Mouse (Mus musculus) forebrain, embryonic 13.5 days (tissue): ENCODE results near the gene Tpd52l1. TPM values are rescaled to one million over a fixed set of nuclear protein-coding genes. Genes with fewer than 3 reads are reported as not detected.

Experiments used
- ATAC-seq: fragments of 200-750 bp; cut with Nextera tagmentation; 2 replicates; pipeline ENCODE4 v1.8.0; 2017
- H3K27ac ChIP-seq: fragments of 300-500 bp; sonication (generic); 2 replicates; pipeline ENCODE4 v1.5.1; 2015; ENCODE audit warnings: inconsistent platforms, mild to moderate bottlenecking, moderate library complexity
- H3K27me3 ChIP-seq: fragments of 300-500 bp; sonication (generic); 2 replicates; pipeline ENCODE4 v1.6.1; 2015; ENCODE audit warnings: mild to moderate bottlenecking, inconsistent platforms
- H3K36me3 ChIP-seq: fragments of 300-500 bp; sonication (generic); 2 replicates; pipeline ENCODE4 v1.6.1; 2015; ENCODE audit warnings: mild to moderate bottlenecking, inconsistent platforms; ENCODE audit not compliant: poor library complexity, severe bottlenecking
- H3K4me1 ChIP-seq: fragments of 300-500 bp; sonication (generic); 2 replicates; pipeline ENCODE4 v1.6.1; 2015; ENCODE audit warnings: inconsistent platforms
- H3K4me2 ChIP-seq: fragments of 300-500 bp; sonication (generic); 2 replicates; pipeline ENCODE4 v1.6.1; 2015; ENCODE audit warnings: inconsistent platforms, mild to moderate bottlenecking, moderate library complexity
- H3K4me3 ChIP-seq: fragments of 300-500 bp; sonication (generic); 2 replicates; pipeline ENCODE4 v1.5.1; 2015; ENCODE audit warnings: mild to moderate bottlenecking, inconsistent platforms
- H3K9ac ChIP-seq: fragments of 300-500 bp; sonication (generic); 2 replicates; pipeline ENCODE4 v1.6.1; 2015; ENCODE audit warnings: mild to moderate bottlenecking, inconsistent platforms
- H3K9me3 ChIP-seq: fragments of 300-500 bp; sonication (generic); replicated peaks from 2 replicates; pipeline ENCODE4 v1.6.1; 2016; ENCODE audit warnings: inconsistent platforms
- WGBS: fragments of 180-500 bp; shearing (Covaris S2); methylation state at CpG from one replicate; pipeline ENCODE4 v1.1.7; 2015; 5-methylcytosine and 5-hydroxymethylcytosine counted together
- polyA plus RNA-seq: library from polyadenylated mRNA; unstranded; fragments of >200 nt; fragmentation: Nextera tagmentation; extraction: Ambion mirVana; gene quantifications from 2 replicates; pipeline ENCODE4 v1.2.1, GENCODE M21; 2015

Tpd52l1 gene
- polyA plus RNA-seq, 1 experiment from 2014 or later, result 12.5 TPM

DNA sequence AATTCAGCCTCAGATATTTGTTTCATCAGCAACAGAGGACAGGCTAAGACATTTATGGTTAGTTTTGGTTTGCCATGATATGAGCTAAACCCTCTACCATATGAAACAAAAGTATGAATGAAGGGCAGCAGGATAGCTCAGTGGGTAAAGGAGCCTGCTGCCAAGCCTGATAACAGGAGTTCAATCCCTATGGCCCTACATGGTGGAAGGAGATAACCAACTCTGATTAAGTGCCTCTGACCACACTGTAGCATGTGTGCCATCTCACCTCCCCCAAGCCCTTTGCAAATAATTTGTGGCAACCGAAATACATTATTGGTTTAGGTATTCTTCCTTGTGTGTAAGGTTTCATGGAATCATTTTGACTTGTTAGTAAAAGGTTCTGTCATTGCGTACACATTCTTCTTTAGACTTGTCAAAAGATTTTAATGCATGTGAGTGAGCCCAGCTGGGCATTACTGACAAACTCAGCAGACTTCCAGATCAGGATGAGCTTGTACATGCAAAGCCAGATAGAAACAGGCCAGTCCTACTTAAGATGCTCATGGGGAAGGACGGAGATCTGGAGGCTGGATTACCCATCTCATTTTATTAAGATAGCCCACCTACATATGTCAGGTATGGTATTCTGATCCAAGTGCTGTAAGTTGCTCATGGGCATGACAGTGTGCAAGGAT is 115.3 kb downstream of the Tpd52l1 start:
- no peak; the same call in 1 of the 2 replicates for ATAC-seq
- Histone ChIP-seq H3K27me3 (no peaks in the 10 kb centered on the region), H3K36me3 (peaks cover 24% of the 10 kb centered on the region), H3K4me3 (no peak overlapping the region), H3K9ac (no peak overlapping the region), H3K4me2 (no peak overlapping the region), H3K4me1 (no peaks in the 10 kb centered on the region), H3K27ac (no peak overlapping the region), H3K9me3 (no peaks in the 10 kb centered on the region)
- WGBS, result 94% methylated on average over 3 of the region's 3 CpGs

DNA sequence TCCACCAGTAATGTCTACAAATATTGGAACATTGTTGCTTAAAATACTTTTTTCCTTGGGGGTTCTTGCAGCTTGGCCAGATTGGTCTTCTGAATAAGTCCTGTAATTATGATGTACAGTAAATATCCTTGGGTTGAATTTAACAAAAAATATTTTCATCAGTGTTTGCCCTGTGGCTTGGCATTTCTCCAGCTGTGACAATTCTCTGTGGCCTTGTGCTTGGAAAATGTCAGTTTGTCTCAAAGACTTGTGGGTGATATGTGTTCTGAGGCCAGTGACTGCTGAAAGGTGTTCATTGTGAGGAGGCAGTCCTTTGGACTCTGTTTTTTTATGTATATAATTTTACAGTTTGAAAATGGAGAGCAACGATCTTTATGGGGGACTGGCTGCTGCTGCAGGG is 116.3 kb downstream of the Tpd52l1 start:
- no peak overlapping the region for H3K4me3 ChIP-seq
- no peak overlapping the region for H3K27ac ChIP-seq
- no peaks in the 10 kb centered on the region for H3K27me3 ChIP-seq
- no peak for ATAC-seq
- H3K9me3 ChIP-seq, result no peaks in the 10 kb centered on the region
- WGBS, result 88% methylated on average over 1 of the region's 1 CpGs
- no peak overlapping the region for H3K9ac ChIP-seq
- H3K4me1 ChIP-seq, result no peaks in the 10 kb centered on the region
- peaks cover 24% of the 10 kb centered on the region for H3K36me3 ChIP-seq
- no peak overlapping the region for H3K4me2 ChIP-seq

- no peaks in the 10 kb centered on the region for H3K9me3 ChIP-seq
- no peak for ATAC-seq
Measured at GRCm38 (mm10) chr10:31318491-31318890, 127.3 kb downstream of the Tpd52l1 start.

GRCm38 (mm10) chr10:31312865-31313848 is 132.6 kb downstream of the Tpd52l1 start, which contains the start of gene Hddc2:
Gene Hddc2 (plus strand): TSS chr10:31313383.
- Histone ChIP-seq H3K9me3 (no peaks in the 10 kb centered on the region), H3K4me1 (peaks cover 14% of the 10 kb centered on the region), H3K36me3 (peaks cover 11% of the 10 kb centered on the region; the same call in 1 of the 2 replicates), H3K9ac (peak within 1 kb of the TSS; percentile 85), H3K27ac (peak within 1 kb of the TSS; percentile 86), H3K4me2 (peak within 1 kb of the TSS; percentile 70), H3K4me3 (peak within 1 kb of the TSS; percentile 70), H3K27me3 (no peaks in the 10 kb centered on the region)
- 4% methylated on average over 41 of the region's 44 CpGs for WGBS
- peak; percentile 96 for ATAC-seq

More at GRCm38 (mm10) chr10:31318491-31318890, 127.3 kb downstream of the Tpd52l1 start:
- WGBS, result 90% methylated on average over 5 of the region's 5 CpGs
- Histone ChIP-seq H3K36me3 (peaks cover 29% of the 10 kb centered on the region), H3K27ac (no peak overlapping the region), H3K4me2 (no peak overlapping the region), H3K9ac (no peak overlapping the region), H3K4me3 (no peak overlapping the region), H3K4me1 (peaks cover 14% of the 10 kb centered on the region), H3K27me3 (no peaks in the 10 kb centered on the region)

DNA sequence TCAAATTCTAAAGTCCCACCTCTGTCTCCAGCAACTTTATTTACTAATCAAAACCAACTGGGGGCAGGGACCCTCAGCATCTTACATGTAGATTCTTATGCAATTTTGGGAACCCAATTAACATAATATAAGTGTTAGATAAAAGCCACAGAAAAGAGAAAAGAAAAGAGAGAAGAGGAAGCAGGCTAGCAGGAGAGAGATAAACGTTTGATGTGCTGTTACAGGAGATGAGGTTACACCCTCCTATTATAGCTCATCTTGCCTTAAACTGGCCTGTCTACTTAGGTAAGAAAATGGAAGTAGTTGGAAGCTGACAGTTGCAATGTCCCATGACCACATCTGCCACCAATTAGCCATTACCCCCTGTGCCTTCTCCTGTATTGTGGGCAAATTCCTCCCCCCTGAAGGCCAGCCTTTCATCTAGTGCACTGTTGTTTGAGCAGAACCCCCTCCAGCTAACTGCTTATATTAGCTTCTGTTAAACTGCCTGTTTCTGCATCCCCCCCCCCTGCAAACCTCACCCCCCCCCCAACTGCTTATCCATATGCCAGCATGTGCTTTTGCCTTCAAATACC is 138.6 kb downstream of the Tpd52l1 start:
- Histone ChIP-seq H3K4me3 (no peak overlapping the region), H3K9me3 (no peaks in the 10 kb centered on the region), H3K4me2 (no peak overlapping the region), H3K4me1 (no peaks in the 10 kb centered on the region), H3K27me3 (no peaks in the 10 kb centered on the region), H3K27ac (no peak overlapping the region), H3K36me3 (no peaks in the 10 kb centered on the region), H3K9ac (no peak overlapping the region)
- 39% methylated on average over 1 of the region's 1 CpGs for WGBS
- no peak for ATAC-seq

GRCm38 (mm10) chr10:31303446-31303845 is 142.3 kb downstream of the Tpd52l1 start:
- H3K27ac ChIP-seq, result no peak overlapping the region
- WGBS, result 95% methylated on average over 2 of the region's 2 CpGs
- no peak overlapping the region for H3K4me3 ChIP-seq
- no peak overlapping the region for H3K9ac ChIP-seq
- H3K9me3 ChIP-seq, result no peaks in the 10 kb centered on the region
- no peaks in the 10 kb centered on the region for H3K36me3 ChIP-seq
- H3K4me1 ChIP-seq, result no peaks in the 10 kb centered on the region
- no peaks in the 10 kb centered on the region for H3K27me3 ChIP-seq
- H3K4me2 ChIP-seq, result no peak overlapping the region
- ATAC-seq, result no peak

DNA sequence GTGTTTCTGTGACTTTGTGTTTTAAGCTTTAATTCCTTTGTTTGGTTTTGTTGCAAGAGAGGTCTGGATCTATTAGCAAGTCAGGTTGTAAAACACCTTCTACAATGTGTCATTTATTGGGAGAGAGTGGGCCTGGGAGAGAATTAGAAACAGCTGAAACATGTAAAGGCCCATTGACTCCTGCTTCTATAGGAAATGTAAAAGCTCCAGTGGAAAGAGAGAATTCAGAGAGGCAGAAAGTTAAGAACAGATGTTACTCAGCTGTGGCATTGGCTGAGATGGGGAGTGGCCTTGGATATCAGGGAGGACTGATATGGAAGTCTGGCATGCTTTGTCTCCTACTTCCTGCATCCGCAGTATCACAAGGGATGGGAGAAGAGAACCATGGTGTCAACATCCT is 145.5 kb downstream of the Tpd52l1 start:
- Histone ChIP-seq H3K36me3 (no peaks in the 10 kb centered on the region), H3K4me2 (no peak overlapping the region), H3K4me3 (no peak overlapping the region), H3K4me1 (peaks cover 12% of the 10 kb centered on the region), H3K27me3 (no peaks in the 10 kb centered on the region), H3K9me3 (no peaks in the 10 kb centered on the region), H3K9ac (no peak overlapping the region), H3K27ac (no peak overlapping the region)
- no peak for ATAC-seq
- 95% methylated on average over 1 of the region's 1 CpGs for WGBS

DNA sequence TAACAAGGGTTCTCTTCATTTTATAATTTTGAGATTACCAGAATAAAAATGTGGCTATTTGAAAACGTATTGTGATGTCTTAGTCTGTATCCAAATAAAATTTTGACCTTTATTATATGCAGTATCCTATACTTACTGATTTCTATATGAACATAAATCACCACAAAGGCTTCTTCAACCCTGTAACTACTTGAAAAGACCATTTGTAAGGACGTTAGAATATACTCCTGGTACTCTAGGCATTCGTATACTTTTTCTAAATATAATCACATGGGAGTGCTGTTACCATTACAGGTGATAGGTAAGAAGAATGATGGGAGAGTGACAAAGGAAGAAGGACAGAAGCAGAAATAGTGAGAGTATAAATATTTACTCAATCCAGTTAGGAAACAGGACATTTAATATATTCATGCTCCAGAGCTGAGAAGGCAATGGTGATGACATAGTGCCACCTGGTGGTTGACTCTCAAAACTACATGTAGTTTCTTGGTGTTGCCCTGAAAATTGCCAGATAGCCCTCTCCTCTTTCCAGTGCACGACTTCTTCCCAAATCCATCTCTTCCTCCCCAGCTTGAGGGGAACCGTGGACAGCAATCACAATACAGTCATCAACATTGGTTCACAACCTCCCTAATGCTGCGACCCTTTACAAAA is 146.7 kb downstream of the Tpd52l1 start:
- Histone ChIP-seq H3K4me1 (peaks cover 12% of the 10 kb centered on the region), H3K27me3 (no peaks in the 10 kb centered on the region), H3K9ac (no peak overlapping the region), H3K9me3 (no peaks in the 10 kb centered on the region), H3K4me3 (no peak overlapping the region), H3K4me2 (no peak overlapping the region), H3K27ac (no peak overlapping the region), H3K36me3 (no peaks in the 10 kb centered on the region)
- ATAC-seq, result peak; percentile 80
- 42% methylated on average over 6 of the region's 6 CpGs for WGBS

DNA sequence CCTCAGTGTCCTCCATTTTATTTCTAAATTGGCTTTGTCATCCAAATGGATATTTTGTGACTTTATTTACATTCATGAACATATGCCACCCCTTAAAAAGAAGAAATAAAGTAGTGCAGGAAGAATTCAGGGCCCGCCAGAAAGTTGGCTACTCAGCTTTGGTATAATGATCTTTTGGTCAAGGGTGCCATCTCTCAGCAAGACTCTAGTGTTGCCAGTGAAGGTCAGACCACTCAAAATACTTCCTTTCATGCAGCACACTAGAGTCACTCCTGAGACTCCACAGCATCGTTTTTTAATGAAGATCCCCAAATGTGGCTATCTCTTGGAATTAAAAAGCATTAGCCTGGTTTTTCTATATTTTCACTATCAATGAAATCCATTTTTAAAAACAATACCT is 147.5 kb downstream of the Tpd52l1 start:
- ATAC-seq, result no peak
- 63% methylated on average over 2 of the region's 2 CpGs for WGBS
- peaks cover 12% of the 10 kb centered on the region for H3K4me1 ChIP-seq

GRCm38 (mm10) chr10:31297106-31297505 is 148.7 kb downstream of the Tpd52l1 start:
- Histone ChIP-seq H3K4me2 (no peak overlapping the region), H3K9ac (no peak overlapping the region), H3K9me3 (no peaks in the 10 kb centered on the region), H3K4me1 (peaks cover 12% of the 10 kb centered on the region), H3K27me3 (no peaks in the 10 kb centered on the region), H3K27ac (no peak overlapping the region), H3K36me3 (no peaks in the 10 kb centered on the region), H3K4me3 (no peak overlapping the region)
- no peak for ATAC-seq
- 53% methylated on average over 4 of the region's 4 CpGs for WGBS

More for the DNA sequence above, 147.5 kb downstream of the Tpd52l1 start:
- Histone ChIP-seq H3K27me3 (no peaks in the 10 kb centered on the region), H3K27ac (no peak overlapping the region), H3K36me3 (no peaks in the 10 kb centered on the region), H3K4me3 (no peak overlapping the region), H3K9ac (no peak overlapping the region), H3K9me3 (no peaks in the 10 kb centered on the region), H3K4me2 (no peak overlapping the region)

DNA sequence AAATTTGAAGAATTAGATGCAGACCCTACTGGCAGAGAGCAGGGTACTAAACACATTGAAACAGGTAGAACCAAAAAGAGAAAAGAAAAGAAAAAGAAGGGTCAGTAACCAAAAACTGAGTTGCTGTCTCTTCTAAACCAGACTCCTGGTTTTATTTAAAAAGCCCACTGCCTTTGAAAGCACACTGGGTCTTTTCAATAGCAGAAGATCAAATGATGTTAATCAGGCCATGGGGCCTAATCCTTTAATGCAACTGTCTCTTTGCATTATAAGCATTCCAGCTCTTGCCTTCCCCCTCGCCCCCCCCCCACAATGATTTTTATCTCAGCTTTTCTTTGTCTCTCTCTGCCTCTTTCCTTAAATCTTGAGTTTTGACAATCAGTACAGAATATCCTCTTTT is 149.3 kb downstream of the Tpd52l1 start:
- no peak overlapping the region for H3K27ac ChIP-seq
- no peak for ATAC-seq
- H3K27me3 ChIP-seq, result no peaks in the 10 kb centered on the region
- H3K36me3 ChIP-seq, result no peaks in the 10 kb centered on the region
- no peak overlapping the region for H3K4me3 ChIP-seq
- no peak overlapping the region for H3K4me2 ChIP-seq
- no peak overlapping the region for H3K9ac ChIP-seq
- H3K4me1 ChIP-seq, result peaks cover 12% of the 10 kb centered on the region
- H3K9me3 ChIP-seq, result no peaks in the 10 kb centered on the region
- WGBS, result 0% methylated on average over 1 of the region's 1 CpGs
